Mouse (Mus musculus): Measurements from ENCODE around the gene Hoxb8.

- TF ChIP-seq CTCF (IDR thresholded peaks at IDR 0.05; ENCODE audit: low read depth, low read length) (no peak), POLR2A (IDR thresholded peaks at IDR 0.05; ENCODE audit: extremely low read depth, insufficient read depth, low read length) (no peak)
These were observed 22.2 kb upstream of the Hoxb8 start for GRCm38 (mm10) chr11:96259511-96259910.

All from liver, adult 2 months (tissue).